ENCODE assay signal across 27 mouse cellular contexts in genomic region chrX:151782939-151783338, GRCm38 (mm10). TPM values are rescaled to one million over a fixed set of nuclear protein-coding genes. Genes with fewer than 3 reads are reported as not detected.
DNase-seq lines count a peak whose midpoint lies in the region; ATAC-seq and TF ChIP-seq lines count a peak whose summit lies in the region.
"Had no signal": no experiment of that assay in that cellular context is flagged by ENCODE, and none has a peak within 500 bp of the region (broad histone marks: within the 10 kb centered on the region; RNA-seq: fewer than 3 reads in every experiment).

No protein-coding gene starts in this region.

- H3K9ac ChIP-seq in MEL (ENCODE audit: control insufficient read depth, low read depth, low read length, poor library complexity, severe bottlenecking), result no peak overlapping the region
- H3K9ac ChIP-seq in forebrain, embryonic 16.5 days (replicated peaks; ENCODE audit: low read depth, low read length), result no peak overlapping the region
- H3K9ac ChIP-seq: embryonic facial prominence, embryonic 12.5 days; embryonic facial prominence, embryonic 15.5 days; forebrain, embryonic 12.5 days; forebrain, embryonic 15.5 days; heart, embryonic 13.5 days; hindbrain, embryonic 14.5 days; intestine, embryonic 15.5 days had no signal

- no peak overlapping the region for H3K4me2 ChIP-seq in forebrain, embryonic 16.5 days (ENCODE audit: low read length)
- H3K4me2 ChIP-seq: embryonic facial prominence, embryonic 12.5 days; embryonic facial prominence, embryonic 15.5 days; forebrain, embryonic 12.5 days; forebrain, embryonic 15.5 days; heart, embryonic 13.5 days; hindbrain, embryonic 14.5 days; intestine, embryonic 15.5 days had no signal

- no peak for TF ChIP-seq RAD21 in MEL (IDR thresholded peaks at IDR 0.05; ENCODE audit: low read depth, low read length)

- 49% methylated on average over 4 of the region's 4 CpGs for WGBS in kidney, adult 2 months
- WGBS in forebrain, embryonic 16.5 days, result 93% methylated on average over 4 of the region's 4 CpGs

- H3K9me3 ChIP-seq in MEL (replicated peaks; ENCODE audit: insufficient read depth, low read length), result no peaks in the 10 kb centered on the region
- H3K9me3 ChIP-seq in forebrain, embryonic 16.5 days (ENCODE audit: control insufficient read depth, low read length), result no peaks in the 10 kb centered on the region
- H3K9me3 ChIP-seq: embryonic facial prominence, embryonic 12.5 days; embryonic facial prominence, embryonic 15.5 days; forebrain, embryonic 12.5 days; forebrain, embryonic 15.5 days; heart, embryonic 10.5 days; heart, embryonic 13.5 days; intestine, embryonic 15.5 days had no signal

- H3K36me3 ChIP-seq in kidney, adult 2 months (ENCODE audit: control insufficient read depth, insufficient read depth, low read length), result no peaks in the 10 kb centered on the region
- no peaks in the 10 kb centered on the region; a peak in 1 of 4 replicates for H3K36me3 ChIP-seq in MEL (ENCODE audit: control insufficient read depth in 1 of 2, insufficient read depth in 2 of 2, low read length in 2 of 2)
- no peaks in the 10 kb centered on the region for H3K36me3 ChIP-seq in forebrain, embryonic 16.5 days (ENCODE audit: control insufficient read depth, insufficient read depth)
- H3K36me3 ChIP-seq: embryonic facial prominence, embryonic 12.5 days; embryonic facial prominence, embryonic 15.5 days; forebrain, embryonic 12.5 days; forebrain, embryonic 15.5 days; heart, embryonic 10.5 days; heart, embryonic 13.5 days; intestine, embryonic 15.5 days had no signal

- peak; percentile 60 for ATAC-seq in CD4-positive, CD25-positive, alpha-beta regulatory T cell, adult 4 months
- ATAC-seq in inflammation-experienced regulatory T-cells, adult 6 months, result peak; percentile 60
- no peak for ATAC-seq in forebrain, embryonic 16.5 days
- ATAC-seq: forebrain, embryonic 15.5 days; hindbrain, postnatal 0 days; intestine, embryonic 15.5 days had no signal

- H3K79me2 ChIP-seq in MEL (ENCODE audit: control insufficient read depth, insufficient read depth, low read length, poor library complexity), result no peaks in the 10 kb centered on the region

- TF ChIP-seq POLR2A in kidney, adult 2 months (IDR thresholded peaks at IDR 0.05; ENCODE audit: low read depth, low read length), result no peak
- no peak for TF ChIP-seq POLR2A in MEL (IDR thresholded peaks at IDR 0.05; ENCODE audit: control insufficient read depth in 1 of 2, insufficient read depth in 1 of 2, low read depth in 1 of 2, low read length in 2 of 2, poor library complexity in 1 of 2)

- TF ChIP-seq CTCF in kidney, adult 2 months (conservative IDR thresholded peaks at IDR 0.05; ENCODE audit: insufficient read depth, insufficient read length, low read depth, low read length), result no peak
- no peak for TF ChIP-seq CTCF in MEL (IDR thresholded peaks at IDR 0.05 in 2 of 3, conservative IDR thresholded peaks at IDR 0.05 in 1 of 3; ENCODE audit: control insufficient read depth in 1 of 3, insufficient read depth in 1 of 3, low read depth in 2 of 3, low read length in 3 of 3, poor library complexity in 1 of 3, severe bottlenecking in 1 of 3)

- no peaks in the 10 kb centered on the region for H3K27me3 ChIP-seq in kidney, adult 2 months (replicated peaks; ENCODE audit: control insufficient read depth, insufficient read depth, low read length)
- peaks cover 0 to 8% of the 10 kb centered on the region in 2 experiments; a peak in 3 of 4 replicates for H3K27me3 ChIP-seq in MEL (ENCODE audit: control insufficient read depth in 1 of 2, insufficient read depth in 2 of 2, low read length in 2 of 2)
- H3K27me3 ChIP-seq in forebrain, embryonic 16.5 days (replicated peaks; ENCODE audit: control insufficient read depth, insufficient read depth, low read length), result no peaks in the 10 kb centered on the region
- H3K27me3 ChIP-seq: embryonic facial prominence, embryonic 12.5 days; embryonic facial prominence, embryonic 15.5 days; forebrain, embryonic 12.5 days; forebrain, embryonic 15.5 days; heart, embryonic 13.5 days; intestine, embryonic 15.5 days had no signal

- H3K4me1 ChIP-seq in kidney, adult 2 months (ENCODE audit: control insufficient read depth, insufficient read depth, low read length), result no peaks in the 10 kb centered on the region
- no peaks in the 10 kb centered on the region for H3K4me1 ChIP-seq in MEL (ENCODE audit: control insufficient read depth in 1 of 2, insufficient read depth in 2 of 2, low read length in 2 of 2)
- H3K4me1 ChIP-seq in forebrain, embryonic 16.5 days (replicated peaks; ENCODE audit: control insufficient read depth, insufficient read depth, low read length), result no peaks in the 10 kb centered on the region
- H3K4me1 ChIP-seq: embryonic facial prominence, embryonic 12.5 days; embryonic facial prominence, embryonic 15.5 days; forebrain, embryonic 12.5 days; forebrain, embryonic 15.5 days; heart, embryonic 10.5 days; heart, embryonic 13.5 days; intestine, embryonic 15.5 days had no signal

- no peak overlapping the region for H3K27ac ChIP-seq in kidney, adult 2 months (ENCODE audit: insufficient read depth, low read depth, low read length)
- no peak overlapping the region for H3K27ac ChIP-seq in MEL (ENCODE audit: control insufficient read depth, low read depth, low read length)
- H3K27ac ChIP-seq in forebrain, embryonic 16.5 days (ENCODE audit: low read length), result no peak overlapping the region
- H3K27ac ChIP-seq: embryonic facial prominence, embryonic 12.5 days; embryonic facial prominence, embryonic 15.5 days; forebrain, embryonic 12.5 days; forebrain, embryonic 15.5 days; heart, adult 2 months; heart, embryonic 10.5 days; heart, embryonic 13.5 days; hindbrain, embryonic 14.5 days; hindbrain, postnatal 0 days; intestine, embryonic 15.5 days had no signal

- H3K4me3 ChIP-seq in kidney, adult 2 months (ENCODE audit: insufficient read depth, low read depth, low read length), result no peak overlapping the region
- no peak overlapping the region for H3K4me3 ChIP-seq in MEL (ENCODE audit: control insufficient read depth in 1 of 2, insufficient read depth in 1 of 2, low read depth in 2 of 2, low read length in 2 of 2)
- no peak overlapping the region for H3K4me3 ChIP-seq in forebrain, embryonic 16.5 days (replicated peaks; ENCODE audit: low read length)
- H3K4me3 ChIP-seq: embryonic facial prominence, embryonic 12.5 days; embryonic facial prominence, embryonic 15.5 days; forebrain, embryonic 12.5 days; forebrain, embryonic 15.5 days; heart, adult 2 months; heart, embryonic 10.5 days; heart, embryonic 13.5 days; intestine, embryonic 15.5 days had no signal

- TF ChIP-seq EP300 in MEL (IDR thresholded peaks at IDR 0.05; ENCODE audit: low read depth in 1 of 2, low read length in 2 of 2), result no peak

- DNase-seq in kidney, adult 2 months, result peak; percentile 36
- no peak for DNase-seq in kidney, postnatal 25 days
- DNase-seq in MEL (ENCODE audit: low read depth, low spot score), result peak; percentile 32
- no peak for DNase-seq in spleen, adult 18-20 months
- DNase-seq: adrenal gland, postnatal 36 days; cerebellum, adult 11 months; cerebellum, adult 2 months; cerebellum, adult 9-11 months; cerebellum, postnatal 25 days; gastrocnemius, postnatal 10 days; gastrocnemius, postnatal 36 days; heart, adult 2 months; heart, postnatal 14 days; heart, postnatal 4 days; kidney, adult 11 months had no signal

TF ChIP-seq in MEL, 35 proteins besides CTCF, POLR2A, EP300 and RAD21:
- TF ChIP-seq ZC3H11A (IDR thresholded peaks at IDR 0.05; ENCODE audit: low read depth, low read length), result no peak
- no peak for TF ChIP-seq MEF2A (IDR thresholded peaks at IDR 0.05; ENCODE audit: extremely low read depth, insufficient replicate concordance, low read depth, low read length, poor library complexity, severe bottlenecking)
- TF ChIP-seq POLR2AphosphoS2 (IDR thresholded peaks at IDR 0.05; ENCODE audit: low read length), result no peak
- TF ChIP-seq TAL1 (IDR thresholded peaks at IDR 0.05; ENCODE audit: low read length), result no peak
- TF ChIP-seq CHD2 (IDR thresholded peaks at IDR 0.05; ENCODE audit: low read length), result no peak
- TF ChIP-seq USF2 (IDR thresholded peaks at IDR 0.05; ENCODE audit: borderline replicate concordance in 1 of 2, insufficient read depth in 1 of 2, low read depth in 1 of 2, low read length in 2 of 2), result no peak
- TF ChIP-seq TCF12 (IDR thresholded peaks at IDR 0.05; ENCODE audit: low read depth, low read length), result no peak

RNA-seq across cellular contexts. Expression of gene Huwe1, which starts 17.7 kb away (rescaled TPM):
- polyA plus RNA-seq in kidney, adult 2 months (2012; rRNA removed), result 49.6 and 52.0 TPM in 2 replicates
- polyA plus RNA-seq in CD4-positive, CD25-positive, alpha-beta regulatory T cell, adult 4 months (2017; shearing (Covaris generic)), result 10 to 100 TPM; 66.6 to 78.4 TPM
- 132 and 164 TPM in 2 replicates for total RNA-seq in MEL (2012; rRNA removed)
- polyA plus RNA-seq in MEL (2012; ENCODE audit: insufficient read depth in 1 of 2, insufficient read length in 2 of 2, low read depth in 1 of 2, low replicate concordance in 2 of 2, missing spikeins in 1 of 2), result 100 to 1,000 TPM; 345 to 528 TPM
- polyA plus RNA-seq in inflammation-experienced regulatory T-cells, adult 6 months (2017; shearing (Covaris generic)), result 10 to 100 TPM; 32.7 to 68.5 (median 67.2) TPM
- polyA plus RNA-seq in forebrain, embryonic 16.5 days (2015; fragmentation: Nextera tagmentation; extraction: Ambion mirVana), result 62.4 and 65.5 TPM in 2 replicates

Comparison
In these comparisons a context has a peak if more than half of its experiments do, and no peak if none do; other contexts are left out.
1. DNase-seq: peak in kidney, adult 2 months (single experiment) and MEL (single experiment); none in kidney, postnatal 25 days (0 of 2) and spleen, adult 18-20 months (0 of 2).